ENCODE assay signal across 10 mouse cellular contexts in genomic region chr9:14389050-14389621, GRCm38 (mm10). TPM values are rescaled to one million over a fixed set of nuclear protein-coding genes. Genes with fewer than 3 reads are reported as not detected.
DNase-seq lines count a peak whose midpoint lies in the region; TF ChIP-seq lines count a peak whose summit lies in the region.
"Had no signal": no experiment of that assay in that cellular context is flagged by ENCODE, and none has a peak within 500 bp of the region (broad histone marks: within the 10 kb centered on the region; RNA-seq: fewer than 3 reads in every experiment).

No protein-coding gene starts in this region.

- H3K27ac ChIP-seq in cortical plate, adult 2 months (ENCODE audit: insufficient read depth, low read length): peak overlapping the region; percentile 80
- H3K27ac ChIP-seq: heart, adult 2 months had no signal

- no peak overlapping the region for H3K4me3 ChIP-seq in cortical plate, adult 2 months (ENCODE audit: insufficient read depth, low read length)
- H3K4me3 ChIP-seq: heart, adult 2 months had no signal

- TF ChIP-seq CTCF in cortical plate, adult 2 months (IDR thresholded peaks at IDR 0.05; ENCODE audit: extremely low read depth, insufficient read depth, low read length): no peak

- no peak for TF ChIP-seq POLR2A in cortical plate, adult 2 months (IDR thresholded peaks at IDR 0.05; ENCODE audit: extremely low read depth, insufficient read depth, low read length)

- DNase-seq in heart, adult 11 months: peak; percentile 73
- DNase-seq in heart, postnatal 4 days: no peak
- DNase-seq in lung, postnatal 14 days: peak; percentile 10
- no peak for DNase-seq in lung, postnatal 25 days (ENCODE audit: low spot score)
- DNase-seq in cerebellum, adult 11 months: peak; percentile 67
- no peak for DNase-seq in yolk sac, embryonic 10.5 days (ENCODE audit: low spot score)
- no peak for DNase-seq in adrenal gland, postnatal 4 days (ENCODE audit: low spot score in 2 of 2)
- DNase-seq: heart, adult 2 months; kidney, postnatal 36 days had no signal

- H3K4me1 ChIP-seq in cortical plate, adult 2 months (ENCODE audit: control insufficient read depth, insufficient read depth, low read length): no peaks in the 10 kb centered on the region

RNA-seq across cellular contexts. Expression of gene Endod1, which starts 7.8 kb away (rescaled TPM):
- total RNA-seq in heart, postnatal 4 days (2021): 10 to 100 TPM; 13.3 to 14.6 TPM
- polyA plus RNA-seq in cortical plate, adult 2 months (2012; rRNA removed): 50.8 and 55.4 TPM in 2 replicates
- 10 to 100 TPM; 18.2 to 24.0 TPM for total RNA-seq in adrenal gland, postnatal 4 days (2021)

Comparison
In these comparisons a context has a peak if more than half of its experiments do, and no peak if none do; other contexts are left out.
1. DNase-seq: peak in heart, adult 11 months (single experiment), lung, postnatal 14 days (single experiment) and cerebellum, adult 11 months (single experiment); none in heart, postnatal 4 days (single experiment), lung, postnatal 25 days (single experiment), yolk sac, embryonic 10.5 days (single experiment) and adrenal gland, postnatal 4 days (0 of 2).